Mouse (Mus musculus): ENCODE measurements at regions not wholly inside any gene's neighbourhood (a gene's known extent, or its start where the extent isn't known, plus 50 kb on each side); places are given as distances from the start of the nearest gene placed in this dataset.
"Not testable (repeated sequence)": the region's sequence is repeated elsewhere in the genome, so short reads cannot be mapped to it uniquely, and the experiment has no call there.

DNA sequence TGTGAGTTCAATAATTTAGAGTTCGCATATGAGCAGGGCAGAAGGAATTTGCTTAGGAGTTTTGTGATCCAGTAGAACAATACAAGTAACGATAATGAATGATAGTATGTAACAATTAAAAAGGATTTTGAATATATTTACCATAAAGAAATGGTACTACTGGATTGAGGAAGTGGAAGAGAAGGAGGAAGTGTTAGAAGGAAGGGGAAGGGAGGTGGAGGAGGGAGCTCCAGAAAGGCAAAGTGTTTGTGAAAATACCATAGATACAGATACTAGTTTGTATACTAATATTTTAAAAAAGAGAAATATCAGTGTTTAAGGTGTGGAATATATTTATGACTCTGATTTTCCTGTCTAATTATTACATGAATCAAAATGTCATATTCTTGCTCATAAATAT is 579.2 kb upstream of the Gje1 start:
- ATAC-seq (replicated peaks; ENCODE audit: low FRiP score, low read depth) (no peak), DNase-seq (ENCODE audit: low spot score) (no peak)
- Histone ChIP-seq H3K27ac (no peak overlapping the region), H3K4me1 (replicated peaks; ENCODE audit: insufficient read depth, low read length) (no peaks in the 10 kb centered on the region), H3K36me3 (ENCODE audit: insufficient read depth, low read length) (no peaks in the 10 kb centered on the region), H3K9ac (ENCODE audit: low read depth, low read length) (no peak overlapping the region), H3K4me2 (ENCODE audit: low read length) (no peak overlapping the region), H3K9me3 (replicated peaks; ENCODE audit: low read length) (no peaks in the 10 kb centered on the region), H3K4me3 (replicated peaks; ENCODE audit: low read depth, low read length) (no peak overlapping the region), H3K27me3 (ENCODE audit: insufficient read depth, low read length) (no peaks in the 10 kb centered on the region)
- WGBS: 91% methylated on average over 2 of the region's 2 CpGs
- TF ChIP-seq CTCF (IDR thresholded peaks at IDR 0.05; ENCODE audit: low read depth): no peak

DNA sequence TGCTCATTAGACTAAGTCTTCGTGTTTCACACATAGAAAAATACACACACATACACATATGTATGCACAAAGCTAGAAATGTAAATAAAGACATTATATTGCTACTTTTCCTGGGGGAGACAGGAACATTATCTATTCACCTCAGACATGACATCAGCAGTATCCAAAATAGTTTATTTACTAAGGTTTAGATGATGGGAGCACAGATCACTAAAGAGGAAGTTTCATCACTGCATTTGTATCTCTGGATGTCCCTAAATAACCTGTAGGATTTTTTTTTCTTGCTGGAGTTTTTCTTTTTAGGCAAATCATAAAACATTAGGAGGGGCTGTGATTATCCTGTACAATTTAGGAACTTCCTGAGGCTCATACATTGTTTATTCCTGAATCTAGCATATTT is 576.1 kb upstream of the Gje1 start:
- no peak overlapping the region for H3K9ac ChIP-seq (ENCODE audit: low read depth, low read length)
- no peaks in the 10 kb centered on the region for H3K9me3 ChIP-seq (replicated peaks; ENCODE audit: low read length)
- no peaks in the 10 kb centered on the region for H3K4me1 ChIP-seq (replicated peaks; ENCODE audit: insufficient read depth, low read length)
- H3K27ac ChIP-seq: no peak overlapping the region
- no peak for ATAC-seq (replicated peaks; ENCODE audit: low FRiP score, low read depth)
- no peak for TF ChIP-seq CTCF (IDR thresholded peaks at IDR 0.05; ENCODE audit: low read depth)
- 80% methylated on average over 1 of the region's 1 CpGs for WGBS
- H3K4me2 ChIP-seq (ENCODE audit: low read length): no peak overlapping the region
- no peaks in the 10 kb centered on the region for H3K36me3 ChIP-seq (ENCODE audit: insufficient read depth, low read length)
- DNase-seq (ENCODE audit: low spot score): no peak
- no peak overlapping the region for H3K4me3 ChIP-seq (replicated peaks; ENCODE audit: low read depth, low read length)
- no peaks in the 10 kb centered on the region for H3K27me3 ChIP-seq (ENCODE audit: insufficient read depth, low read length)

DNA sequence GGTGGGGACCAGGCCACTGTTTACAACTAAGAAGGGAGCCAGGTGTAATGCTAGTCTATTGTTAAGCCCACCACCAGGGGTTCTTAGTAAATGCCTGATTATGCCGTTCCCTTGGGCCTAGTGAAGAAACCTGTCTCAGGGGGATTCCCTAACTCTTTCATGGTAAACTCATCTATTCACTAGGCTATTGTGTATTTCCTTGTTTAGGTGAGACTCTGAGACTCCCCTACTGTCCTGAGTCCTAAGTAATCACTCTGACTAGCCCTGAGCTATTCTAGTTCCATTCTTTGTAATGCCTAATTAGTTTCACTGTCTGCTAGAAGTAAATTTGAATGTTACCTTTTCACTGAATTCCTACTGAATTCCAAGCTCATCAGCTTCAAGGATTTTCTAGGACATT is 545.3 kb upstream of the Gje1 start:
- ATAC-seq (replicated peaks; ENCODE audit: low FRiP score, low read depth); H3K4me2 ChIP-seq (ENCODE audit: low read length); H3K36me3 ChIP-seq (ENCODE audit: insufficient read depth, low read length); H3K9me3 ChIP-seq (replicated peaks; ENCODE audit: low read length); H3K27me3 ChIP-seq (ENCODE audit: insufficient read depth, low read length); H3K4me1 ChIP-seq (replicated peaks; ENCODE audit: insufficient read depth, low read length); H3K9ac ChIP-seq (ENCODE audit: low read depth, low read length); H3K27ac ChIP-seq; DNase-seq (ENCODE audit: low spot score); H3K4me3 ChIP-seq (replicated peaks; ENCODE audit: low read depth, low read length): not testable (repeated sequence)
- 80% methylated on average over 1 of the region's 1 CpGs for WGBS

DNA sequence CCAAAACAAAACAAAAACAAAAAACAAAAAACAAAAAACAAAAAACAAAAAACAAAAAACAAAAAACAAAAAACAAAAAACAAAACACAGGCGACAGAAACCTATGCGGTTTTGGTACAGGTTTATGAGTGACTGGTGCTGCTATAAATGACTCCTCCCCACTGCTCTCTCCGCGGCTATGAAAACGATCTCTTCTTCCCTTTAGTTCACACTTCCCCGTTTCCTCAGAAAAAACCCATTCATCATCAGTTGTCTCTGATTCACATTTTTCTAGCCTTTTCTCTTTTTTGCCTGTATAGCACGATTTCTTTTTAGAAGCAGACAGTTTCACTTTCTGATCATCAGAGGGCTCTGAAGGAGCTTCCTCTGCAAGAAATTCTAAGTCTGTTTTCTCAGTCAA is 544.3 kb upstream of the Gje1 start:
- H3K4me1 ChIP-seq (replicated peaks; ENCODE audit: insufficient read depth, low read length); H3K27ac ChIP-seq; DNase-seq (ENCODE audit: low spot score); H3K9ac ChIP-seq (ENCODE audit: low read depth, low read length); H3K27me3 ChIP-seq (ENCODE audit: insufficient read depth, low read length); H3K4me3 ChIP-seq (replicated peaks; ENCODE audit: low read depth, low read length); H3K4me2 ChIP-seq (ENCODE audit: low read length); H3K9me3 ChIP-seq (replicated peaks; ENCODE audit: low read length); H3K36me3 ChIP-seq (ENCODE audit: insufficient read depth, low read length); ATAC-seq (replicated peaks; ENCODE audit: low FRiP score, low read depth): not testable (repeated sequence)
- 49% methylated on average over 7 of the region's 7 CpGs for WGBS

DNA sequence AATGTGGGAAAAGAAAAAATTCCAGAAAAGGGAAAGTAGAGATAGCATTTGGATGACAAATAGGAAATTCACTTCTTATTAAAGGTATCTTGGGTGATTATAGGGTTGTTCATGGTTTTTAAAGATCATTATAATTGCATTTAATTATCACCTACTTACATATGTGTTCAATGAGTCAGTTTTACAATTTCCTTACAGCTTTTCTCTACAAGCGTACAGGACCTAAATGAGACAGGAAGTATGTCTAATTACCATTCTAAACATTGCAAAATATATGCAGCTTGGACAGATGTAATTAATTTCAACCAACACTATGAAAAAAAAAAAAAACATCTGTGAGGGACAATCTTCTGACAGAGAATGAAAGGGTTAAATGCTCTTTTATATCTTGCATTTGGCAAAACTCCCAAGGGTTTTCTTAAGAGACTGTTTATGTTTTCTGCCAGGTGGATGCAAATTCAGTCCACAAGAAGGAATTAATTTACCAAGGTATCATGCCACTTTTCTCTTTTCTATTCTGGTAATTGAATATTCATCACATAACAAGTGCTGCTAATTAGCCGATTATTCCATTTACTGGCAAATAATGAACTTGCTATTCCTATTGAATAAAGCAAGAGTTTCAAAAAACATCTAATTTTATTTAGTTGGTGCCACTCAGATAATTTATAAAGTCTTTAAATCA is 531.5 kb upstream of the Gje1 start:
- Histone ChIP-seq H3K27ac (no peak overlapping the region), H3K4me3 (replicated peaks; ENCODE audit: low read depth, low read length) (no peak overlapping the region), H3K4me1 (replicated peaks; ENCODE audit: insufficient read depth, low read length) (no peaks in the 10 kb centered on the region), H3K36me3 (ENCODE audit: insufficient read depth, low read length) (no peaks in the 10 kb centered on the region), H3K9ac (ENCODE audit: low read depth, low read length) (no peak overlapping the region), H3K9me3 (replicated peaks; ENCODE audit: low read length) (no peaks in the 10 kb centered on the region), H3K27me3 (ENCODE audit: insufficient read depth, low read length) (no peaks in the 10 kb centered on the region), H3K4me2 (ENCODE audit: low read length) (no peak overlapping the region)
- 85% methylated on average over 2 of the region's 2 CpGs for WGBS
- no peak for TF ChIP-seq CTCF (IDR thresholded peaks at IDR 0.05; ENCODE audit: low read depth)
- ATAC-seq (replicated peaks; ENCODE audit: low FRiP score, low read depth): no peak
- DNase-seq (ENCODE audit: low spot score): no peak

DNA sequence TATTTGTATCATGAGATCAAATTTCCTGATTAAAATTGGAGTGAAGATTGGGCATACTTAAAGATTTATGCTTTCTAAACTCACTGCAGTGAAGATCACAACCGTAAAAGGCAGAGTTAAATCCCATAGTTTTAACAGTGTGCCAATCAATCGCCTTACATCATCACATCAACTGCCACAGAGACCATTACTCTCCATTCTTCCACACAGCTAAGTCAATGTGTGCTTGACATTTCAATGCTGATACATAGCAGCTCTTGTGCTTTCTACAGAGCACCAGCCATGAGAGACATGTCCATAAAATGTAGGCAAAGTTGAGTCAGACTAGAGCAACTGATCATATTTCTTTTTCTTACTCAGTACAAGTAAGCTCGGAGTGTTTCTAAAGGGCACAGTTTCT is 530.9 kb upstream of the Gje1 start:
- Histone ChIP-seq H3K4me3 (replicated peaks; ENCODE audit: low read depth, low read length) (no peak overlapping the region), H3K9ac (ENCODE audit: low read depth, low read length) (no peak overlapping the region), H3K4me1 (replicated peaks; ENCODE audit: insufficient read depth, low read length) (no peaks in the 10 kb centered on the region), H3K4me2 (ENCODE audit: low read length) (no peak overlapping the region), H3K9me3 (replicated peaks; ENCODE audit: low read length) (no peaks in the 10 kb centered on the region), H3K36me3 (ENCODE audit: insufficient read depth, low read length) (no peaks in the 10 kb centered on the region), H3K27me3 (ENCODE audit: insufficient read depth, low read length) (no peaks in the 10 kb centered on the region), H3K27ac (no peak overlapping the region)
- WGBS: 86% methylated on average over 3 of the region's 3 CpGs
- TF ChIP-seq CTCF (IDR thresholded peaks at IDR 0.05; ENCODE audit: low read depth): no peak
- no peak for ATAC-seq (replicated peaks; ENCODE audit: low FRiP score, low read depth)
- DNase-seq (ENCODE audit: low spot score): no peak
